Mouse (Mus musculus): Measurements from ENCODE around the gene Map3k5. TPM values are rescaled to one million over a fixed set of nuclear protein-coding genes. Genes with fewer than 3 reads are reported as not detected.

Map3k5 gene
- total and polyA plus RNA-seq, 2 experiments from 2014 or later, result 1.5 to 5.3 TPM

- H3K36me3 ChIP-seq (ENCODE audit: insufficient read depth, low read length), result no peaks in the 10 kb centered on the region
- H3K27ac ChIP-seq (ENCODE audit: low read depth, low read length), result no peak overlapping the region
- ATAC-seq (ENCODE audit: low FRiP score) (no peak), DNase-seq (ENCODE audit: low spot score) (no peak)
- WGBS, result 91% methylated on average over 6 of the region's 6 CpGs
- no peaks in the 10 kb centered on the region for H3K9me3 ChIP-seq (ENCODE audit: low read length)
- H3K4me2 ChIP-seq (ENCODE audit: low read depth, low read length, poor library complexity, severe bottlenecking), result no peak overlapping the region
- H3K4me3 ChIP-seq (ENCODE audit: low read depth, low read length), result no peak overlapping the region
- no peak for TF ChIP-seq CTCF (IDR thresholded peaks at IDR 0.05)
- no peak overlapping the region for H3K9ac ChIP-seq (replicated peaks; ENCODE audit: low read length, poor library complexity, severe bottlenecking)
- H3K27me3 ChIP-seq (ENCODE audit: insufficient read depth, low read length), result no peaks in the 10 kb centered on the region
- no peaks in the 10 kb centered on the region for H3K4me1 ChIP-seq (ENCODE audit: insufficient read depth, low read length)
Observed at GRCm38 (mm10) chr10:20071716-20072115, 137.4 kb downstream of the Map3k5 start.

- whole genome bisulfite sequencing, result 69% methylated on average over 7 of the region's 7 CpGs
- TF ChIP-seq CTCF (IDR thresholded peaks at IDR 0.05), result peak; percentile 78
- Histone ChIP-seq H3K27ac (ENCODE audit: low read depth, low read length) (no peak overlapping the region), H3K4me1 (ENCODE audit: insufficient read depth, low read length) (no peaks in the 10 kb centered on the region), H3K4me3 (ENCODE audit: low read depth, low read length) (no peak overlapping the region), H3K9ac (replicated peaks; ENCODE audit: low read length, poor library complexity, severe bottlenecking) (no peak overlapping the region), H3K9me3 (ENCODE audit: low read length) (no peaks in the 10 kb centered on the region), H3K36me3 (ENCODE audit: insufficient read depth, low read length) (no peaks in the 10 kb centered on the region), H3K27me3 (ENCODE audit: insufficient read depth, low read length) (no peaks in the 10 kb centered on the region), H3K4me2 (ENCODE audit: low read depth, low read length, poor library complexity, severe bottlenecking) (no peak overlapping the region)
- ATAC-seq (ENCODE audit: low FRiP score) (0 out of 2 replicates have a peak, but pooled peaks have one; percentile 63), DNase-seq (ENCODE audit: low spot score) (peak; percentile 54)
Observed at GRCm38 (mm10) chr10:20073236-20073893, 139.1 kb downstream of the Map3k5 start.

- 71% methylated on average over 13 of the region's 13 CpGs for WGBS
- ATAC-seq (ENCODE audit: low FRiP score), result no peak
- TF ChIP-seq CTCF (IDR thresholded peaks at IDR 0.05), result no peak
Observed at GRCm38 (mm10) chr10:20076541-20077469, 142.5 kb downstream of the Map3k5 start.

GRCm38 (mm10) chr10:20078350-20078749, 144.1 kb downstream of the Map3k5 start:
- Histone ChIP-seq H3K4me3 (ENCODE audit: low read depth, low read length) (no peak overlapping the region), H3K4me1 (ENCODE audit: insufficient read depth, low read length) (no peaks in the 10 kb centered on the region), H3K9me3 (ENCODE audit: low read length) (no peaks in the 10 kb centered on the region), H3K4me2 (ENCODE audit: low read depth, low read length, poor library complexity, severe bottlenecking) (no peak overlapping the region), H3K27me3 (ENCODE audit: insufficient read depth, low read length) (no peaks in the 10 kb centered on the region), H3K36me3 (ENCODE audit: insufficient read depth, low read length) (no peaks in the 10 kb centered on the region), H3K9ac (replicated peaks; ENCODE audit: low read length, poor library complexity, severe bottlenecking) (no peak overlapping the region), H3K27ac (ENCODE audit: low read depth, low read length) (no peak overlapping the region)
- ATAC-seq (ENCODE audit: low FRiP score), result no peak
- 95% methylated on average over 2 of the region's 2 CpGs for WGBS
- no peak for DNase-seq (ENCODE audit: low spot score)
- TF ChIP-seq CTCF (IDR thresholded peaks at IDR 0.05), result no peak

More at GRCm38 (mm10) chr10:20076541-20077469, 142.5 kb downstream of the Map3k5 start:
- no peaks in the 10 kb centered on the region for H3K27me3 ChIP-seq (ENCODE audit: insufficient read depth, low read length)
- no peaks in the 10 kb centered on the region for H3K36me3 ChIP-seq (ENCODE audit: insufficient read depth, low read length)
- H3K4me1 ChIP-seq (ENCODE audit: insufficient read depth, low read length), result no peaks in the 10 kb centered on the region
- DNase-seq (ENCODE audit: low spot score), result no peak
- no peak overlapping the region for H3K9ac ChIP-seq (replicated peaks; ENCODE audit: low read length, poor library complexity, severe bottlenecking)
- H3K9me3 ChIP-seq (ENCODE audit: low read length), result no peaks in the 10 kb centered on the region
- H3K4me2 ChIP-seq (ENCODE audit: low read depth, low read length, poor library complexity, severe bottlenecking), result no peak overlapping the region
- no peak overlapping the region for H3K4me3 ChIP-seq (ENCODE audit: low read depth, low read length)
- H3K27ac ChIP-seq (ENCODE audit: low read depth, low read length), result no peak overlapping the region

GRCm38 (mm10) chr10:20087841-20088240, 153.6 kb downstream of the Map3k5 start:
- H3K27ac ChIP-seq (ENCODE audit: low read depth, low read length), result no peak overlapping the region
- 49% methylated on average over 2 of the region's 2 CpGs for WGBS
- H3K36me3 ChIP-seq (ENCODE audit: insufficient read depth, low read length), result no peaks in the 10 kb centered on the region
- no peak overlapping the region for H3K4me2 ChIP-seq (ENCODE audit: low read depth, low read length, poor library complexity, severe bottlenecking)
- no peaks in the 10 kb centered on the region for H3K27me3 ChIP-seq (ENCODE audit: insufficient read depth, low read length)
- H3K4me3 ChIP-seq (ENCODE audit: low read depth, low read length), result no peak overlapping the region
- no peak for DNase-seq (ENCODE audit: low spot score)
- H3K9me3 ChIP-seq (ENCODE audit: low read length), result no peaks in the 10 kb centered on the region
- TF ChIP-seq CTCF (IDR thresholded peaks at IDR 0.05), result no peak
- no peak for ATAC-seq (ENCODE audit: low FRiP score)
- no peak overlapping the region for H3K9ac ChIP-seq (replicated peaks; ENCODE audit: low read length, poor library complexity, severe bottlenecking)
- H3K4me1 ChIP-seq (ENCODE audit: insufficient read depth, low read length), result no peaks in the 10 kb centered on the region

- Histone ChIP-seq H3K9me3 (ENCODE audit: low read length) (no peaks in the 10 kb centered on the region), H3K4me3 (ENCODE audit: low read depth, low read length) (no peak overlapping the region), H3K27me3 (ENCODE audit: insufficient read depth, low read length) (no peaks in the 10 kb centered on the region), H3K9ac (replicated peaks; ENCODE audit: low read length, poor library complexity, severe bottlenecking) (no peak overlapping the region), H3K36me3 (ENCODE audit: insufficient read depth, low read length) (no peaks in the 10 kb centered on the region), H3K4me2 (ENCODE audit: low read depth, low read length, poor library complexity, severe bottlenecking) (no peak overlapping the region), H3K27ac (ENCODE audit: low read depth, low read length) (peak overlapping the region; percentile 32; the same call in 1 of the 2 replicates), H3K4me1 (ENCODE audit: insufficient read depth, low read length) (no peaks in the 10 kb centered on the region)
- no peak for TF ChIP-seq CTCF (IDR thresholded peaks at IDR 0.05)
- DNase-seq (ENCODE audit: low spot score) (no peak), ATAC-seq (ENCODE audit: low FRiP score) (no peak)
- 37% methylated on average over 3 of the region's 3 CpGs for WGBS
Observed at GRCm38 (mm10) chr10:20089026-20089425, 154.8 kb downstream of the Map3k5 start.

All from midbrain, postnatal 0 days (tissue).